Mouse (Mus musculus): Measurements from ENCODE around the gene Olfr1179. TPM values are rescaled to one million over a fixed set of nuclear protein-coding genes. Genes with fewer than 3 reads are reported as not detected.

The Olfr1179 gene
- polyA plus RNA-seq, 2 experiments: not detected

GRCm38 (mm10) chr2:88386762-88387161 is 19.5 kb downstream of the Olfr1179 start, which contains the start of gene Olfr1178:
TSS of gene Olfr1178 (plus strand) at chr2:88387062.
- no peaks in the 10 kb centered on the region for H3K36me3 ChIP-seq (replicated peaks; ENCODE audit: control insufficient read depth, insufficient read depth, low read depth)
- WGBS (ENCODE audit: insufficient replicate concordance): 59% methylated on average over 1 of the region's 1 CpGs

GRCm38 (mm10) chr2:88356304-88356703 is 49.9 kb downstream of the Olfr1179 start:
- WGBS (ENCODE audit: insufficient replicate concordance): 4% methylated on average over 2 of the region's 2 CpGs
- Histone ChIP-seq H3K4me3 (ENCODE audit: insufficient read depth in 1 of 2, low read depth in 2 of 2, low read length in 2 of 2) (no peak overlapping the region), H3K9me3 (ENCODE audit: control insufficient read depth, low read length) (no peaks in the 10 kb centered on the region), H3K9ac (replicated peaks) (no peak overlapping the region), H3K36me3 (replicated peaks; ENCODE audit: control insufficient read depth, insufficient read depth, low read depth) (no peaks in the 10 kb centered on the region), H3K27me3 (ENCODE audit: control insufficient read depth, insufficient read depth, low read length) (no peaks in the 10 kb centered on the region), H3K27ac (no peak overlapping the region), H3K4me1 (replicated peaks; ENCODE audit: control insufficient read depth in 2 of 2, insufficient read depth in 2 of 2, low read length in 1 of 2) (no peaks in the 10 kb centered on the region), H3K4me2 (ENCODE audit: low read depth) (no peak overlapping the region)
- ATAC-seq (ENCODE audit: insufficient read depth) (no peak), DNase-seq (ENCODE audit: low read depth in 3 of 3, low spot score in 3 of 3) (no peak)
- TF ChIP-seq CTCF (IDR thresholded peaks at IDR 0.05; ENCODE audit: low read depth): peak; percentile 16; the same call in 1 of the 2 replicates
- TF ChIP-seq EP300 (IDR thresholded peaks at IDR 0.05; ENCODE audit: low read depth): no peak

More at GRCm38 (mm10) chr2:88386762-88387161, 19.5 kb downstream of the Olfr1179 start, which contains the start of gene Olfr1178:
- ATAC-seq (ENCODE audit: insufficient read depth) (no peak), DNase-seq (ENCODE audit: low read depth in 3 of 3, low spot score in 3 of 3) (no peak)
- Histone ChIP-seq H3K9me3 (ENCODE audit: control insufficient read depth, low read length) (no peaks in the 10 kb centered on the region), H3K27me3 (ENCODE audit: control insufficient read depth, insufficient read depth, low read length) (no peaks in the 10 kb centered on the region), H3K27ac (no peak within 1 kb of the TSS), H3K9ac (replicated peaks) (no peak within 1 kb of the TSS), H3K4me2 (ENCODE audit: low read depth) (no peak within 1 kb of the TSS), H3K4me1 (replicated peaks; ENCODE audit: control insufficient read depth in 2 of 2, insufficient read depth in 2 of 2, low read length in 1 of 2) (no peaks in the 10 kb centered on the region), H3K4me3 (ENCODE audit: insufficient read depth in 1 of 2, low read depth in 2 of 2, low read length in 2 of 2) (no peak within 1 kb of the TSS)
- TF ChIP-seq EP300 (IDR thresholded peaks at IDR 0.05; ENCODE audit: low read depth) (no peak), CTCF (IDR thresholded peaks at IDR 0.05; ENCODE audit: low read depth) (no peak)

Other genes starting within 250 kb of the Olfr1179 start
- gene Olfr1168, start 224.6 kb downstream of the Olfr1179 start, polyA plus RNA-seq (2012; rRNA removed): not detected in 2 replicates
- not detected in 2 replicates for gene Olfr1168, start 224.6 kb downstream of the Olfr1179 start, polyA plus RNA-seq (2014; fragmentation: Nextera tagmentation; extraction: Ambion mirVana)
- gene Olfr1170, start 178.1 kb downstream of the Olfr1179 start, polyA plus RNA-seq (2012; rRNA removed): not detected in 2 replicates
- not detected in 2 replicates for gene Olfr1170, start 178.1 kb downstream of the Olfr1179 start, polyA plus RNA-seq (2014; fragmentation: Nextera tagmentation; extraction: Ambion mirVana)
- not detected in 2 replicates for gene Olfr1173, start 126.6 kb downstream of the Olfr1179 start, polyA plus RNA-seq (2012; rRNA removed)
- gene Olfr1173, start 126.6 kb downstream of the Olfr1179 start, polyA plus RNA-seq (2014; fragmentation: Nextera tagmentation; extraction: Ambion mirVana): not detected in 2 replicates
- not detected in 2 replicates for gene Olfr1174-ps, start 91.3 kb downstream of the Olfr1179 start, polyA plus RNA-seq (2012; rRNA removed)
- gene Olfr1174-ps, start 91.3 kb downstream of the Olfr1179 start, polyA plus RNA-seq (2014; fragmentation: Nextera tagmentation; extraction: Ambion mirVana): not detected in 2 replicates
- gene Olfr1175-ps, start 79.2 kb downstream of the Olfr1179 start, polyA plus RNA-seq (2012; rRNA removed): not detected in 2 replicates
- gene Olfr1175-ps, start 79.2 kb downstream of the Olfr1179 start, polyA plus RNA-seq (2014; fragmentation: Nextera tagmentation; extraction: Ambion mirVana): not detected in 2 replicates
- gene Olfr1176, start 69.7 kb downstream of the Olfr1179 start, polyA plus RNA-seq (2012; rRNA removed): not detected in 2 replicates
- not detected in 2 replicates for gene Olfr1176, start 69.7 kb downstream of the Olfr1179 start, polyA plus RNA-seq (2014; fragmentation: Nextera tagmentation; extraction: Ambion mirVana)
- not detected in 2 replicates for gene Olfr1177-ps, start 60.0 kb downstream of the Olfr1179 start, polyA plus RNA-seq (2012; rRNA removed)
- not detected in 2 replicates for gene Olfr1177-ps, start 60.0 kb downstream of the Olfr1179 start, polyA plus RNA-seq (2014; fragmentation: Nextera tagmentation; extraction: Ambion mirVana)
- not detected in 2 replicates for gene Olfr1178, start 19.4 kb downstream of the Olfr1179 start, polyA plus RNA-seq (2012; rRNA removed)
- gene Olfr1178, start 19.4 kb downstream of the Olfr1179 start, polyA plus RNA-seq (2014; fragmentation: Nextera tagmentation; extraction: Ambion mirVana): not detected in 2 replicates
- not detected in 2 replicates for gene Olfr1180, start 12.7 kb upstream of the Olfr1179 start, polyA plus RNA-seq (2012; rRNA removed)
- not detected in 2 replicates for gene Olfr1180, start 12.7 kb upstream of the Olfr1179 start, polyA plus RNA-seq (2014; fragmentation: Nextera tagmentation; extraction: Ambion mirVana)
- not detected in 2 replicates for gene Olfr1181, start 19.7 kb upstream of the Olfr1179 start, polyA plus RNA-seq (2012; rRNA removed)
- not detected in 2 replicates for gene Olfr1181, start 19.7 kb upstream of the Olfr1179 start, polyA plus RNA-seq (2014; fragmentation: Nextera tagmentation; extraction: Ambion mirVana)
- not detected in 2 replicates for gene Gm13757, start 42.7 kb upstream of the Olfr1179 start, polyA plus RNA-seq (2012; rRNA removed)
- not detected in 2 replicates for gene Gm13757, start 42.7 kb upstream of the Olfr1179 start, polyA plus RNA-seq (2014; fragmentation: Nextera tagmentation; extraction: Ambion mirVana)
- not detected in 2 replicates for gene Olfr1183, start 48.4 kb upstream of the Olfr1179 start, polyA plus RNA-seq (2012; rRNA removed)
- gene Olfr1183, start 48.4 kb upstream of the Olfr1179 start, polyA plus RNA-seq (2014; fragmentation: Nextera tagmentation; extraction: Ambion mirVana): not detected in 2 replicates
- gene Olfr1184, start 77.1 kb upstream of the Olfr1179 start, polyA plus RNA-seq (2012; rRNA removed): not detected in 2 replicates
- gene Olfr1184, start 77.1 kb upstream of the Olfr1179 start, polyA plus RNA-seq (2014; fragmentation: Nextera tagmentation; extraction: Ambion mirVana): not detected in 2 replicates
- gene Olfr1185-ps1, start 86.9 kb upstream of the Olfr1179 start, polyA plus RNA-seq (2012; rRNA removed): not detected in 2 replicates
- gene Olfr1185-ps1, start 86.9 kb upstream of the Olfr1179 start, polyA plus RNA-seq (2014; fragmentation: Nextera tagmentation; extraction: Ambion mirVana): not detected in 2 replicates
- gene Olfr1186, start 112.1 kb upstream of the Olfr1179 start, polyA plus RNA-seq (2012; rRNA removed): not detected in 2 replicates
- not detected in 2 replicates for gene Olfr1186, start 112.1 kb upstream of the Olfr1179 start, polyA plus RNA-seq (2014; fragmentation: Nextera tagmentation; extraction: Ambion mirVana)
- not detected in 2 replicates for gene Olfr1188, start 150.5 kb upstream of the Olfr1179 start, polyA plus RNA-seq (2012; rRNA removed)
- not detected in 2 replicates for gene Olfr1188, start 150.5 kb upstream of the Olfr1179 start, polyA plus RNA-seq (2014; fragmentation: Nextera tagmentation; extraction: Ambion mirVana)
- gene Olfr1189, start 180.0 kb upstream of the Olfr1179 start, polyA plus RNA-seq (2012; rRNA removed): not detected in 2 replicates
- not detected in 2 replicates for gene Olfr1189, start 180.0 kb upstream of the Olfr1179 start, polyA plus RNA-seq (2014; fragmentation: Nextera tagmentation; extraction: Ambion mirVana)
- gene Olfr1191-ps1, start 234.1 kb upstream of the Olfr1179 start, polyA plus RNA-seq (2012; rRNA removed): not detected in 2 replicates
- gene Olfr1191-ps1, start 234.1 kb upstream of the Olfr1179 start, polyA plus RNA-seq (2014; fragmentation: Nextera tagmentation; extraction: Ambion mirVana): not detected in 2 replicates
- not detected in 2 replicates for gene Olfr1192-ps1, start 242.1 kb upstream of the Olfr1179 start, polyA plus RNA-seq (2012; rRNA removed)
- gene Olfr1192-ps1, start 242.1 kb upstream of the Olfr1179 start, polyA plus RNA-seq (2014; fragmentation: Nextera tagmentation; extraction: Ambion mirVana): not detected in 2 replicates

All from liver, embryonic 14.5 days (tissue).